Mouse (Mus musculus) spleen, adult 18-20 months (tissue): ENCODE measurements around the gene Npr1.

ENCODE experiments used
- DNase-seq, 2 experiments: peaks; one replicate each; pipeline ENCODE4 v3.0.0; 2022; ENCODE audit warnings: mixed read lengths in 2 of 2

The Npr1 gene

DNA sequence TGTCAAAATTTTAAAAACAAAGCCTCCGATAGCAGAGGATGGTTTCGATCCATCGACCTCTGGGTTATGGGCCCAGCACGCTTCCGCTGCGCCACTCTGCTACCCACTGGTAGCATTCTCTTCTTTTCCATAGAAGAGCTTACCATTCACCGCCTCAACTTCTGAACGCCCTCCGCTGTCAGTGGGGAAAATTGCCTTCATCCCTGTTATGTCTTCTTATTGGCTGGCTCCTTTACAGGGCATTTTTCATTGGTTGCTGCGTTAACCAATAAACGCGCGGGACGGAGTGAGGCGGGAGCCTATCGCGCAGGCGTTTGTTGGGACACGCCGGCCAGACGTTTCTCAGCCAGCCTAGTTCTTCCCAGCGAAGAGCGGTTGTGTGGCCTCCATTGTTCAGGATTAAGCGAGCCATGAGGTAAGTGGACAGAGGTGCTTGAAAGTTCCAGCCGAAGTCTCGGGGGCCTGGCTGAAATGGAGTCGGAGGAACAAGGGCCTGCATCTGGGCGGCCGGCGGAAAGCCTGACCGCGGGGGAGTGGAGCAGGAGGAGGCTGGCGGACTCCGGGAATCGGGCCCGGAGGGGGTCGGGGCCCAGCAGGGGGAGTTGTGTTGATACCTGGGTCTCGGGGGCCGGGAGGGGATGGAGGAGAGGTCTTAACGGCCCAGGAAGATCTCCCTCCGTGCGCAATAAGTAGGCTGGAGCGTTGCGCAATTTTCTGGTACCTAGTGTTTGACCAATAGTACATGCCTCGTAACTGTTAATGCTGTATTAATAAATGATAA, 10.4 kb upstream of the Npr1 start, which contains the start of gene Ilf2:
Gene Ilf2, plus strand, starts transcription at position 296 of the 781 bp plus-strand sequence.
- DNase-seq: peak; percentile 85

DNA sequence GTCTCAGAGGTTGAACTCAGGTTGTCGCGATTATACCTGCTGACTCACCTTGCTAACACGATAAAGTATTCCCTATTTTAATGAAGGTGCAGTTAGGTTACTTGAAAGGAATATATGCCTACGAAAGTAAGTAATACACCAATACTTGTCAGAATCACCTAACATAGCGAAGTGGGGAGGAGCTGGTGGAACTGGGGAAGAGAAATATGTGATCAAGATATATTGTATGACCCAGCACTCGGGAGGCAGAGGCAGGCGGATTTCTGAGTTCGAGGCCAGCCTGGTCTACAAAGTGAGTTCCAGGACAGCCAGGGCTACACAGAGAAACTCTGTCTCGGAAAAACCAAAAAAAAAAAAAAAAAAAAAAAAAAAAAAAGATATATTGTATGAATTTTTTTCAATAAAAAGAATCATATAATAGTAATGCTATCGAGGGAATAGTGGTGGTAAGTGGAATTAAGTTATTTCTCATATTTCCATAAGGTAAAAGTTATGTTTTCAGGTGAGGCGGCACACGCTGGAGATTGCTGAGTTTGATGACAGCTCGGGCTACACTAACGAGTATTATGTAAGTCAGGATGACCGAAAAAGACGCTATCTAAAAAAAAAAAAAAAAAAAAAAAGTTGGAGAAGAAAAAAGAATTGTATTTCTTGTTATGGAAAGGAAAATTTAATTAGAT, 9.6 kb upstream of the Npr1 start:
- DNase-seq: no peak

DNA sequence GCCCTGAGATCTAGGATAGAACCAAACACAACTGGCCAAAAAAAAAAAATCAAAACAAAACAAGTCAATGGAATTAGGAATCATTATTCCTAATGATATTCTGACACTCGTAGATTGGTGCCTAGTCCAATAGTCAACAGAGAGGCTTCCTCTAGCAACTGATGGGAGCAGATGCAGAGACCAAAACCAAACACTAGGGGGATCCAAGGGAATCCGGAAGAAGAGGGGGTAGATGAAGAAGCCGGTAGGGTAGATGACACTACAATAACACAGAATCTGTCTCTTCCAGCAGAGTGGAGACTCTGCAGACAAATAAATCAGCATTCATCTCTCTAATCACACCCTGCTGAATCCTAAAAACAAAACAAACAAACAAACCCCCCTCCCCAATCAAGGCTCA, 6.5 kb upstream of the Npr1 start:
- peak in 1 of 2 experiments; percentile 57 for DNase-seq

DNA sequence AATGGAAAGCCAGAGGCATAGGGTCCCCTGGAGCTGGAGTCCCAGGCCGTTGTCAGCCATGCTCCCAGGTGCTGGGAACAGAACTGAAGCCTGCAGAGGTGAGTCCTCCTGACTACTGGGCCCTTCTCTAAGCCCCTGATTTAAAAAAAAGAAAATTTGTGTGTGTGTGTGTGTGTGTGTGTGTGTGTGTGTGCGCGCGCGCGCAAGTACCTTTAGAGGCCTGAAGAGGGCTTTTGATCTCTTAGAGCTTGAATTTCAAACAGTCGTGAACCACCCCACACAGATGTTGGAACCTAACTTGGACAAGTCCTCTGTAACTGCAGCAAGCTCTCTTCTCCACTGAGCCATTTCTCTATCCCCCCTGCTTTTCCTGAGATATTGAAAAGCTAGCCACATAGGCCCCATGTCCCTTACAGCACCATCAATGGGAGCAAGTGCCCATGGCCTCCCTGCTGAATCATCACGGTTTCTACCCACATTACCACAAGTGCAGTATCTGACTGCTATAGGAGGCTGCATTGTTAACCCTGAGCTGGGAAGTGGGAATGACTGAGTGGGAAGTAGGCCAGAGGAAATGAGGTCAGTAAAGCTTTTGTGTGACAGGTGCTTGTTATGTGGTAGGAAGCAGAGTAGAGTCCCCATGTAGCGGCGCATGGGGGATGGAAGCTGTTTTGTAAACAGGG, 2.1 kb upstream of the Npr1 start:
- DNase-seq: no peak

DNA sequence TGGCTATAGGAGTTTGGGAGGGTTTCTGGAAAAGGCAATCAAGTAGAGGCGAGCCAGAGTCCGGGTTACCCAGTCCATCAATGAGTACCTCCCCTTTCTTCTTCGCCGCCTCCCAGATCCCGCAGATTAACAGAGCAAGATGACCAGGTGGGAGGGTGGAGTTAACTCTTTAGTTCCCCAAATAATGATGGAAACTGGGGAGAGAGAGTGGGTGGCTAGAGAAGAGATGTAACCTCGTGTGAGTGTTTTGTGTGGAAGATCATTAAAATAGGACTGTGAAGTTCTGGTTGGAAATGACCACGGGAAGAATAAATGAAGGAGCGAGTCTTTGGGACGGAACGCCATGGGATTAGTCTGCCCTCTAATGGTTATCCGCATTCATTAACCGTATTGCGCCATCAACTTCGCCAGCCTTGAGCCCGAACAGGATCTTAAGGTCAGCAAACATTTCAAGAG, 673 bp upstream of the Npr1 start:
- DNase-seq: no peak

DNA sequence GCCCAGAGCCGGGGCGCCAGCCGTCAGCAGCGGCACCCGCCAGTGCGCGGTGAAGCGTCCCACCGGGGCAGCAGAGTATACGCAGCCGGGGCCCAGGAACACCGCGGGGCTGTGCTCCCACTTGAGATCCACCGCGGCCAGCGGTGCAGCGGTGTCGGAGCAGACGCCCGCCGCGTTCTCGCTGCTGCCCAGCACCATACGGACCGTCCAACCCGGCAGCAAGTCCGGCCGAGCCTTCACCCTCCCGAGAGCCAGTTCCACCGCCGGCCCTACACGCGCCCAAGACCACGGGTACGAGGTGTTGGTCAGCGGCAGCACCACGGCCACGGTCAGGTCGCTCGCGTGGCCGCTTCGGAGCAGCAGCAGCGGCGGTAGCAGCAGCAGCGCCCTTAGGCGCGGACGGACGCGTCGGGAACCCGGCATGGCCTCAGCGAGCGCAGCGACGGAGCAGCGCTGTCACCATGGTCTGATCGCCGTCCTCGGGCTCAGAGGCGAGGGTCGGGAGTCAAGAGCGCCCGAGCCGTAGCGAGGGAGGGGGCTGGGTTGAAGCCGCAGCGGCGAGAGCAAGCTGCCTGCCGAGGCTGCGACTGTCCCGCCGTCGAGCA, 483 bp downstream of the Npr1 start:
- peak in 1 of 2 experiments; percentile 25 for DNase-seq

DNA sequence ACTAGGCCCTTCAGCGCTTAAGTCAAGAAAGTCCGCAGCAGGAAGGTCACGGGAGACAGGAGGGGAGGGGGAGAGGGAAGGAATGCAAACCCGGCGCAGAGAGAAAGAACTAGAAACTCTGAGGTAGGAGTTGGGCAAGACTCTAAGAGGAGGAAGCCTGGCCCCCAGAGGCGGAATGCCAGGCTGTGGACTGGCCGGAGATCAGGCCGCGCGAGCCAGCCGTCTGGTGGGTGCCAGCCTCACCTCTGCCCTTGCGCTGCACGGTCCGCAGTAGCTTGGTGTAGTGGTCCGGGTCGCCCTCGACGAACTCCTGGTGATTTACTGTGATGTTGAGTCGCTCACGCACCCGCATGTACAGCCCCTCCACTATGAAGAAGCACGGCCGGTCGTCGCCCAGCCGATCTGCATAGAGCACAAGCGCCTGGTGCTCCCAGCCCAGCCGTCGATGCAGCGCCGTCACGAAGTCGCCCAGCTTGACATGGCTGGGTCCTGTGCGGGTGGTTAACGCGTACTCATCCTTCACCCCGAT, 1.1 kb downstream of the Npr1 start:
- no peak for DNase-seq

DNA sequence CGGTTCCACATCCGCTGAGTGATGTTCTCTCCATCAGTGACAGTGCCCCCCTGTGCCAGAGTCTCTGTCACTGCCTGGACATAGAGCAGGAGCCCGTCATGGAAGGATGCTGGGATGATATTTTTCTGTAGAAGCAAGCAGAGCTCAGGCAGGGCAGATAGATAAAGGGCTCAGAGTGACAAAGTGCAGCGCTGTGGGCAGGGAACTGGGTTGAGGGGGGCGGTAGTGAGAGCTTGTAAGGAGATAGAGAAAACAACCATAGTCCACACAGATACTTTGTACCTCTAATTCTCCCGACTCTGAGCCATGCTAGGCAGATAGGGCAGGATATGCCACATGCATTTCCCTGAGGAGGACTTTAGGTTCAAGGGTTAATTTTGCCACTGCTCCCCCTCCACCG, 3.1 kb downstream of the Npr1 start:
- no peak for DNase-seq

DNA sequence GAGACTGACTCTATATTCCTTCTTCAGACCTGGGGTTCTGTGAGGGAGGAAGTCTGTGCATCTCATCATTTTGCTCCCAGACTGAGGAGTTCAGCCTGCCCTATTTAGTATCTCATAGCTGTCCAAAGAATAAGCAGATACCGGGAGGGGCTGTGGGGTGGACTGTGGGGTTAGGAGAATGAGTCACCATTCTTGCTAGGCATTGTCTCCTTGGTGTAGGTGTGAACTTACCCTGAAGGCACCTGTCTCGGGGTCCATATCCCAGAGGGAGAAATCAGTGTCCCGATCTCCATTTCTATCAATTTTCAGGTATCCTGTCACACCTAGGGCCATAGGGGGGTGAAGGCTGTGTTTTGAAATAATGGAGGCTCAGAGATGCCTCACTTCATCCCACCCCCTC, 3.7 kb downstream of the Npr1 start:
- DNase-seq: no peak

DNA sequence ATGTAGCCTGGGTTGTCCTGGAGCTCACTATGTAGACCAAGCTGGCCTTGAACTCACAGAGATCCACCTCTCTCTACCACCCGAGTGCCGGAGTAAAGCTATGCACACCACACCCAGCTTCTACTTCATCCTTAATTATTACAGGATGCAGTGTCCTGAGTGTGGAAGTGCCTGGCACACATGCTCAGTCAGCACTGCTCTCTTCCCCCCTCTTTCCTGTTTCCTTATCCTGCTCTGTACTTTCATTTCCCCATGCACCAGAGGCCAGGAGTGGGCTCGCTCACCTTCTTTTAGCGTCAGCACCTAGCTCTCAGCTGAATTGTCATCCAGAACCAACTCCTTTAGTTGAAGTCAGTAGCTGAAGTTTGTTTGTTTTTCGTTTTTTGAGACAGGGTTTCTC, 5.4 kb downstream of the Npr1 start:
- no peak for DNase-seq

DNA sequence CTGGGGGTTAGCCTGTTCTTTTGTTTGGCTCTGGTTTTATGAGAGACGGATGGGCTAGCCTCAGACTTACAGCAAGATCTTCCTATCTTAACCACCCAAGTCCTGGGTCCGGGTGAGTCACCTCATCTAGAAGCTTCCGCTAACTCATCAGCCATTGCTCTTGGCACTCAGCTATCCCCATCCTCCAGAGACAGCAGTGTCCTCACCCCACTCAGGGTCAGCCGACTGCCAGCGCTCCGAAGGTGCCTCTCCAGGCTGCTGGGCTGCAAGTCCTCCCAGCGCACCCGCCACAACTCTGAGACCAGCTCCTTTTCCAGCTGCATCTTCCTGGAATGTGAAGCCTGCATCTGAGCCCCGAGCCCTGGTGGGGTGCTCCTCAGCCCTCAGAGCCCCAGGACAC, 5.9 kb downstream of the Npr1 start:
- DNase-seq: no peak

DNA sequence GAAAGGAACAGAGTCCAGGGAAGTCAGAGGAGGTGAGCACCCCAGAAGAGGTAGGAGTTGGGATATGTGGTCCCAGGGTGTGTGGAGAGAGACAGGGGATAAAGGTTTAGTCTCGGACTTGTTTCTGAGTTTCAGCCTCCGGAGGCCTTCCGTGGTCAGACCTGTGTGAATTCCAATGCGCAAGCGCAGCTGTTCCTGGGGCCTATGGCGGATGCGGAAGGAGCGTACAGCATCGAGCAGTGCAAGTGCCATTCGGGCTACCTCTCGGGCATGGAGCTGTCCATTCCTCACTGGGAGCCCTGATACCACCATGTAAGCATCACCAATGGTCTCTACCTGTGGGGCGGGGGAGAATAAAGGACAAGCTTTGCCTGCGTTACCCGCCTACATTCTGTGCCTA, 10.7 kb downstream of the Npr1 start:
- DNase-seq: no peak

DNA sequence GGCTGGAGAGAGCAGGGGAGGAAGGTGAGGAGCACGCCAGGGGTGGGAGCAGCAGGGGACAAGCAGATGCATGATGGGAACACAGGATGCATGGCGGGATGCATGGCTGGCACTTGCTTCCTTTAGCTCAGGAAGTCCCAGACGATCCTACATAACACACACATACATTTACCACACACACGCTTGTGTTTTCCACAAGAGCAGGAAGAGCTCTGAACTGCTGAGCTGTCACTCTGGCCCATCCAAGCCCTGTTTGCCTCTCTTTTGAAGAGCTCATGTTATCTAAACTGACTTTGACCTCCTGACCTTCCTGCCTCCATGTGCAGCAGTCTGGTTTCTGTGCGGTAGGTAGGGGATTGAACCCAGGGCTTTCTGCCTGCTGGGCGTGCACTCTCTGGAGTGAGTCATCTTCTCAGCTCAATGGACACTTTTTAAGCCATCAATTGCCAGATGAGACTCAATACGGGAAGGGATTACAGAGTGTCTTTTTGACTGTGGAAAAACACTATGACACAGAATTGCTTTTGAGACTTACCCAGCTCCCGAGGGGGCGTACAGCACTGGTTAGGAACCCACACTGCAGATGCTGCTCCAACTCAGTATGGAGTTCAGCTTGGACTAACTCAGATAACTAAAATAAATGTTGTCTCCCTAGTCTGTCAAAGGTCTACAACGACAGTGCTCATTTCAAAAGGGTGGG, 14.1 kb downstream of the Npr1 start:
- no peak for DNase-seq

DNA sequence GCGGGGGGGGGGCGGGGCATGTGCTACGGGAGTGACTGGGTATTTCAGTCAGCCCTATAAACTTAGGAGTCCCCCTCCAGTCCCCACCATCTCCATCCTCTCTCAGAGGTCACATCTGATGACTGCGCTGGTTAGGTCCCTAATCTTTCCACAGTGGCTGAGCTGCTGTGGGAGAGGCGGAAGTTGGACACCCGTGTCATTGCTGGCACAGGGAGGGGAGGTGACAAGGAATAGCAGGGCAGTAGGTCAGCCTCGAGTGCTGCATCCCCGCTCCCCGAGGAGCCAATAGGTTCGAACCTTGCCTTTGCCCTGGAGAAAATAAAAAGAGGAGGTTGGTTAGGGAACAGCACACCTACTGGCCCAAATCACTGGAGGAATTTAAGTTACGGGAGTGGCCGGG, 14.8 kb downstream of the Npr1 start:
- DNase-seq: no peak

DNA sequence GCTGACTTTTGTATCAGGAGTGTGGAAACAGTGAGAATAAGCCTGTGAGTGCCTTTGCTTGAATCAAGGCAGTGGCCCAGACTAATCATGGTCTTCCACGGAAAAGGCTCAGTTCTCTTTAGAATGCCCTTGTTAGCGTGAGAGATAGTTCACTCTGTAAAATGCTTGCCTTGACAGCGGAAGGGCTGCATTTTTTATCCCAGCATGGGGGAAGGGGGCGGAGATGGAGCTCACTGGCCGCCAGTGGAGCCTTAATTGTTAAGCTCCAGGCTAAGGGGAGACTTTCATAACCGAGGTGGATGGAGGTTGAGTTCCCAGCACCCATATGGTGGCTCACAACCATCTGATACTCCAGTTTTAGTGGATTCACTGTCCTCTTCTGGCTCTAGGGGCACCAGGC, 17.0 kb downstream of the Npr1 start:
- no peak for DNase-seq

DNA sequence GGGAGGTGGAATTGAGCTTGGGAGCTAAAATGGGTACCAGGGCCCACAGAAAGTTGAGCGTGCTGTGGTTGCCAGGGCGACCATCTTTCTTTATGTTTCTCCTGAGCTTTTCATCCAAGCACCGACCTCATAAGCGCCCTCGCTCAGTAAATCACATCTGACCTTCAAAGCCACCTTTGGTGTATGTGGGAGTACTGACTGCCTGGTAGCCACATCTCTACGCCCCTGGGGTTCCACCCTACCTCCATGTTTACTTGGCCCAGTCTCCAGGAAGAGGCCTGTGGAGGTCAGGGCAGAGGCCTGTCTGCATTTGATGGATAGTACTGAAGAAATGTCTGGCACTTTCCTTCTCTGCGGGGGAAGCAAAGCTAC, 18.6 kb downstream of the Npr1 start:
- DNase-seq: no peak

DNA sequence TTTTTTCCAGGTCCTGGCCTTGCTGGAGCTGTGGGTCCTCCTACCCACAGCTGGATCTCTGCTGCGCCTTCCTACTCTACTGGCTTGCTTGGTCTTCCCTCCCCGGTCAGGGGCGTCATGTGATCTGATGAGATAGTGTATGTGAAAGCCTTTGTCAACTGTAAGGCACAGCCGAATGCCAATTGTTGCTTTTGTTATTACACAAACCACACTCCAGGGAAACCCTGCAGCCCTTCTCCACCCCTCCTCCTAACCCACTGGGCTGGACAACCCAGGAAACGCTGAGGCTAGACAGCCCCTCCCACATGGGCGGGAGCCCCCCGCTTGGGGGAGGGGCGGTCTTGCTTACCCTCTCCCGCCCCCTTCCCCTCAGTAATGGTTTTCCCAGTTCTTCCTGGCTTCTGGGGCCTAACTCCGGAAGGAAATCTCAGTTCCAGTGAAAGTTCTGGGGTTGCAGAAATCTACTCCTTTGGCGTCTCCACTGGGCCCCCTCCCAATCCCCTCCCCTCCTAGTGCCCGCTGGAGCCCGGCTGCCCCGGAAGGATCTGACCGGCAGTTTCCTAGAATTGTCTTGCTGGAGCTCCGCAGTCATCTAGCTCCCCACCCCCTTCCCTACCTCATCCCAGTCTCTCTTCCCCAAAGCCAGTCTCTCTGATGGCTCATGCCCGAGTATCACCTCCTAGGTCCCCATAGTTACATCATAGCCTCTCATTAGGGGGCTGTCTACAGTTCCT, 19.1 kb downstream of the Npr1 start:
- DNase-seq: peak; percentile 33 to 40

DNA sequence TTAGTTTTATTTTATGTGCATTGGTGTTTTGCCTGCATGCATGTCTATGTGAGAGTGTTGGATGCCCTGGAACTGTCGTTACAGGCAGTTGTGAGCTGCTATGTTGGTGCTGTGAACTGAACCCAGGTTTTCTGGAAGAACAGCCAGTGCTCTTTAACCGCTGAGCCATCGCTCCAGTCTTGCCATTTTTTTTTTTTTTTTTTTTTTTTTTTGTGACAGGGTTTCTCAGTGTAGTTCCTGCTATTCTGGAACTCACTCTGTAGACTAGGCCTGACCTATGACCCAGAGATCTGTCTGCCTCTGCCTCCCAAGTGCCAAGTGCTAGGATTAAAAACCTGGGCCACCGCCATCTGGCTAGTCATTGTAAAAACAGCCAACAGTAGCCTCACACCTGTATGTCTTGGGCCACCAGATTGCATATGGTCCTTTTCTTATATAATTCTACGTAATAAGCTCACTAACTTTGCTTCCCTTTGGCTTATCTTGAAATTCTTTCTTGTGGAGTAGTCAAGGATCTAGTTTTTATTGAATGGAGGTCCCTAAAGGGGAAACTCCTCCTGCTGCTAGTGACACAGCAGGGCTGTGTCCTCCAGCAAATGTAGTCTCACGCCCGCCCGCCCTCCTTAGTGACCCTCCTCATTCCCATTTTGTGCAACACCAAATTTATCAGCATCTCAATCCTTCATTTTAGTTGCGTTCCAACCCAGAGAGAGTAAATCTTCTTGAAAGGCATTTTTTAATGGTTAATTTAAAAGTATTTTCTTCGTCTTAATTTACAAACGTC, 20.1 kb downstream of the Npr1 start:
- no peak for DNase-seq

DNA sequence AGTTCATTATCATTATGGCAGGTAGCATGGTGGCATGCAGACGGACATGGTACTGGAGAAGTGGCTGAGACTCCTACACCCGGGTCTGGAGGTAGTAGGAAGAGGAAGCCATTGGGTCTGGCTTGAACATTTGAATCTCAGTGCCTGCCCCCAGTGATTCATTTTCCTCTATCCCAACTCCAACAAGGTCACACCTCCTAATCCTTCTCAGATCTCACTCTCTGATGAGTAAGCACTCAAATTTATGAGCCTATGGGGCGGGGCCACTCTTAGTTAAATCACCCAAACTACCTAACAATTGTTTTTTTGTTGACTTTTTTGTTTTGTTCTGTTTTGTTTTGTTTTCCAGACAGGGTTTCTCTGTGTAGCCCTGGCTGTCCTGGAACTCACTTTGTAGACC, 21.7 kb downstream of the Npr1 start:
- DNase-seq: no peak

DNA sequence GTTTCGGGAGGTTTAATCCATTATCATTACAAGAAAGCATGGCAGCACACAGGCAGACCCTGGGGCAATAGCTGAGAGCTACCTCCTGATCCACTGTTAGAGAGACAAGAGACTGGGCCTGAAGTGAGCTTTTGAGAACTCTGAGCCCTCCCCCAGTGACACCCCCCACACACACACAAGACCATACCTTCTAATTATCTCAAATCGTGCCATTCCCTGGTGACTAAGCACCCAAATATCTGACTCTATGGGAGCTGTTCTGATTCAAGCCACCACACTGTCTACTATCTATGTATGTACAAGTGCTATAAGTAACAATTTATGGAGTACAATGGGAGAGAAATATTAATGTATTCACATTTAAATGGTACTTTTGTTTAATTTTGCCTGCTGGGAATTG, 24.9 kb downstream of the Npr1 start:
- no peak for DNase-seq

DNA sequence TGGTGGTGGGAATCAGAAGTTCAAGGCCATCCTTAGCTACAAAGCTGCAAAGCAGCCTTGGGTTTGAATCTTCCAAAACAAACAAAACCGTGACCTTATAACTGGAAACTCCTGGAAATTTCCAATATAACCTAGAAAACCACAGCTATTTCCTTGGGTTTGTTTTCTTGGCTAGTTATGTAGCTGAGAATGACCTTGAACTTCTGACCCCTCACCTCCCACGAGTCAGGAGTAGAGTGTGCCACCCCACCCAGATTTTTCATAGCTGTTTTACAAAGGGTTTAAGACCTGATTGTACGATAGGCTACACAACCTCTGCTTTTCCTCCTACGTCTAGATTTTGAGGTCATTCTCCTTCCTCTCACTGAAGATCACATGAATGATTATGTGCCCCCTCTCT, 28.5 kb downstream of the Npr1 start:
- DNase-seq: no peak
